Mouse (Mus musculus) adrenal gland, adult (tissue): Measurements from ENCODE around the gene Spem2.

Source experiments
- DNase-seq, 2 experiments: peaks; one replicate each; pipeline ENCODE4 v3.0.0; 2022 to 2023; ENCODE audit warnings: low spot score in 1 of 2; ENCODE audit not compliant: inconsistent age in 2 of 2

Gene Spem2

GRCm38 (mm10) chr11:69835966-69836335 is 17.7 kb upstream of the Spem2 start:
- DNase-seq: no peak

- DNase-seq: no peak
Observed at GRCm38 (mm10) chr11:69835326-69835965, 17.2 kb upstream of the Spem2 start.

DNA sequence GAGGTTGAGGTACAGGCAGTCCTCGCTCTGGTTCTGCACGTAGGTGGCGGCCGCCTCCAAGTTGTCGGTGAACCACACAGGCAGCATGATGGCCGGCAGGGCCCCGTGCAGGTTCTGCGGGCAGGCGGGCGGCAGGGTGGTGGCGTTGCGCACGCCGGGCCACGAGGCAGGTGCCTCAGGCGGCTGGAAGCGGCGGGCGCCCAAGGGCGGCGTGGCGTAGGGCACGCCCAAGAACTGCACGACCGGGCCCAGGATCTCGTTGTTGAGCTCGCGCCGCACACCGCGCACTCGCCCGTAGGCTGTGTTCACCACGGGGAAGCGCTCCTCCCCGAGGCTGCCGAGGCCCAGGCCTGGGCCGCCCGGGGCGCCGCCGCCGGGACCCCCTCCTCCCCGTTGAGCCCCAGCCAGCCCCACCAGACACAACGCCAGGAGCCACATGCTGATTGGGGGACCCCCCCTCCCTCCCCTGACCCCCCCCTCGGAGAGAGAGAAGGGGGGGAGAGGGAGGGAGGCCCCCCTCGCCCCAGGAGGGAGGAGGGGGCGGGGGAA is 15.8 kb upstream of the Spem2 start:
- DNase-seq: peak; percentile 52 to 69

DNA sequence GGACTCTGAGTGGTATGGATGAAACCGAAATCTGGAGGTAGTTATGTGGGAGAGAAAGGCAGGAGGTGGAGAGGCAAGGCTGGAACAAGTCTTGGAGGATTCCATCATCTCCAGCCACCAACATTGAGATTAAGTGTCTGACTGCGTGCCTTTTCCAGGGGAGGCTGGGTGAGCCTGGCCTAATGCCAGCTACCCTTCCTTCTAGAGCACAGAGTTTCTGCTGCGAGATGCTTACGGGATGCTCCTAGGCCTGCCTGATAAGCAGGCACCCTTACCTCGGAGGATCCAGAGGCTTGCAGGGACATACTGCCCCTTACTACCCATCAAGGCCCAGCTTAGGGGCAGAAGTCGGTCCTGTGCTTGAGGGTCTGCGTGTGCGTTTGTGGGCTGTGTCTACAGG is 15.3 kb upstream of the Spem2 start:
- DNase-seq: no peak

DNA sequence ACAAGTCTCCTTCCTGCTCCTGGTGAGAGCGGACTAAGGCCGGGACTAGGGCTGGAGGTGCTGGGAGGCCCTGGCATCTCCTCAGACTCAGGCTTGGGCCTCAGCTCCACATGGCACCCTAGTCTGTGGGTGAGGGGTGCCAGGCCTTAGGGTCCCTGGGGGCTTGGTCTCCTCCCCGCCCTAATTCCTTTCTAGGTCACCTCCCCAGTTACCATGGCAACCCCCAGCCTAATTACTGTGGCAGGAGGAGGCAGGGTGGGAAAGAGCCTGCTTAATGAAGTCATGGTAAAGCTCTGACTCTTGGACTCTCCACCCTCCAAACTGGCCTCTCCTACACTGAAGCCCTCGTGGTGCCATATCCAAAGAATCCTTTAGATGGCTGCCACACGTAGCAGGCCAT is 10.6 kb upstream of the Spem2 start:
- DNase-seq: no peak

DNA sequence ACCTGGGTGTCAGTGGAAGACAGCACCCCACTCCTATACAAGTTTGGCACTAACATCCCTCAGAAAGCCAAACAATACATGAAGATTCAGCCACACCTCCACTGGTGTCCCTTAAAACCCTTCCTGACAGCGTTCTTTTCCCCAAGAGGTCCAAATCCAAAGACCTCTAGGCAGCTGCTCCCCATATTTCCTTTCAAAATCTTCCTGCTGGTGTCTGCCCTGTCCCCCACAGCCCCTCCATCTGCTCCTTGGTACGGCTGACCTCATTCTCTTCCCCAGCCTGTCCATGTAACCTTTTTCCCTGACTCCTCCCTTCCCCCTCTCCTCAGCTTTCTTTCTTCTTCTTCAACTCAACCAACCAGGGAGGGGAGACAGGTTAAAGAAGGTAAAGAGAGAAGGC is 5.2 kb upstream of the Spem2 start:
- no peak for DNase-seq

DNA sequence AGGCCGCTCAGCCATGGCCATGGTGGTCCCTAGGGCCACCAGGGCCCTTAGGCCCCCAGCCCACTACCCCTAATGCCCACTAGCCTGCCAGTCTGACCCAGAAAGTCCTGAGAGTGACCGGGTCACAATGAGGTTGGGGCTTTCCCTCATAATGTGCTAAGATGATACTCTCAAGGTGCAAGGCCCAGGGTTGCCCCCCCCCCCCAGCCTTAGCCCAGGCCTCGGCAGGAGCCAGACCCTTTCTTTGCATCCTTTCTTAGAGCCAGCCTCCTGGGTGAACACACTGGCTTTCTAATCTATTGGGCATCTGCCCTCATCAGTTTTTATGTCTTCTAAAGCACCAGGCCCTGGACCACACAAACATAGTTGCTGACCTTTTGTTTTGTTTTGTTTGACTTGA is 3.8 kb upstream of the Spem2 start, which contains the start of gene Spem1:
Spem1 (minus strand) TSS at position 101 of the 400 bp plus-strand sequence.
- no peak for DNase-seq

GRCm38 (mm10) chr11:69818871-69819270 is 606 bp upstream of the Spem2 start:
- no peak for DNase-seq

DNA sequence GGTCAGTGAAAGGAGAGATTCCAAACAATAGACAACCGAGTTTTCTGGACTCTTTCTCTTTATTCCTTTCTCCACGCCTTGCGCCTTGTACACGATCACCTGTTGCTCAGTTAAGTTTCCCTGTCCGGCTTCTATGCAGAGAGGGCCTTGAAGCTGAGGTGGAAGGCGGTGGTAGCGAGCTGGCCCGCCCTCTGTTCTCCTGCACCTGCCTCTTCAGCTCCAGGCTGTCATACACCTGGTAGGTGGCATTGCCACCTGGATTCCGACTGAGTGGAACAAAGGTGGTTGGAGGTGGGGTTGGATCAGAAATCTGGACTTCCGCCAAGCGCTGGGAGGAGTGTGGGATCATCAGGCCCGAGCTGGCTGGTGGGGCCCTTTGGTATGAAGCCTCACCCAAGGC is 1.7 kb downstream of the Spem2 start:
- DNase-seq: no peak

DNA sequence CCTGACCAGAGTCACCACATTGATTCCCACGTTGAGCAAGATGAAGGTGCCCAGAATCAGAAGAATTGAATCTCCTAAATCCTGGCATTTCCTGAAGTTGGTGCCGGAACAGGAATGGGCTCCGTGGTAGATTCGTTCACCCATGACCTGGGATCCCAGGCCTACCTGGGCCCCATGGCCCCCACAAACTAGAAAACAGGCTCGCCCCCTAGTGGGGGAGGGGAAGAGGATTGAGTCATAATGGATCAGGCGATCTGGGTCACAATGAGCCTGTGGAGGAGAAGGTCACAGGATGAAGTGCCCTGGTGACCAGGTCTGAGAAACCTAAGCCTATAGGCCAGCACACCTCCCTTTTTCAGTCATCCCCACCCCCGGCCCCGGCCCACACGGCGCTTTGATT is 3.1 kb downstream of the Spem2 start, which contains the start of gene Gm39566:
Gm39566 (minus strand) TSS at position 144 of the 400 bp plus-strand sequence.
- DNase-seq: no peak

DNA sequence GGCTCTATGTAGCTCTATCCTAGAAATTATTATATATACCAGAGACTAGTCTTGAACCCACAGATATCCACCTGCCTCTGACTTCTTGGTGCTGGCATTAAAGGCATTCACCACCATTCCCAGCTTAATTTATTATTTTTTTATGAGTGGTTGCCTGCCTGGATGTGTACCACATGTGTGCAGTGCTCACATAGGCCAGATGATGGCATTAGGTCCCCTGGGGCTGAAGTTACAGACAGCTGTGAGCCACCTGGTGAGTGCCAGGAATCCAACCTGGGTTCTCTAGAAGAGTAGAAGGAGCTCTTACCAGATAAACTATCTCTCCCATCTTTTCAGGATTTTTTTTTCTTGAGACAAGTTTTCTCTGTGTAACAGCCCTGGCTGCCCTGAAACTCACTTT is 8.0 kb downstream of the Spem2 start:
- no peak for DNase-seq

- DNase-seq: no peak
Observed at GRCm38 (mm10) chr11:69807641-69808040, 10.6 kb downstream of the Spem2 start.

DNA sequence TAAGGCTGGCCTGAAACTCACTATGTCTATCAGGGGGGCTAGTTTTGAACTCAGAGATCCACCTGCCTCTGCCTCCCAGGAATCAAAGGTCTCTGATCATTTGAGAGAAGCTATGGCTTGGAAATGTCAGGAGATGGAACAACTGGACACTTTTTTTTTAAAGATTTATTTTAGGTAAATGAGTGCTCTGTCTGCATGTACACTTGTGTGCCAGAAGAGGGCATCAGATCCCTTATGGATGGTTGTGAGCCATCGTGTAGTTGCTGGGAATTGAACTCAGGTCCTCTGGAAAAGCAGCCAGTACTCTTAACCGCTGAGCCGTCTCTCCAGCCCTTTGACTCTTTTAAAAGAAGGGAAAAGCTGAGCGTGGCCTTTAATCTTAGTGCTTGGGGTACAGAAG is 11.9 kb downstream of the Spem2 start:
- no peak for DNase-seq

DNA sequence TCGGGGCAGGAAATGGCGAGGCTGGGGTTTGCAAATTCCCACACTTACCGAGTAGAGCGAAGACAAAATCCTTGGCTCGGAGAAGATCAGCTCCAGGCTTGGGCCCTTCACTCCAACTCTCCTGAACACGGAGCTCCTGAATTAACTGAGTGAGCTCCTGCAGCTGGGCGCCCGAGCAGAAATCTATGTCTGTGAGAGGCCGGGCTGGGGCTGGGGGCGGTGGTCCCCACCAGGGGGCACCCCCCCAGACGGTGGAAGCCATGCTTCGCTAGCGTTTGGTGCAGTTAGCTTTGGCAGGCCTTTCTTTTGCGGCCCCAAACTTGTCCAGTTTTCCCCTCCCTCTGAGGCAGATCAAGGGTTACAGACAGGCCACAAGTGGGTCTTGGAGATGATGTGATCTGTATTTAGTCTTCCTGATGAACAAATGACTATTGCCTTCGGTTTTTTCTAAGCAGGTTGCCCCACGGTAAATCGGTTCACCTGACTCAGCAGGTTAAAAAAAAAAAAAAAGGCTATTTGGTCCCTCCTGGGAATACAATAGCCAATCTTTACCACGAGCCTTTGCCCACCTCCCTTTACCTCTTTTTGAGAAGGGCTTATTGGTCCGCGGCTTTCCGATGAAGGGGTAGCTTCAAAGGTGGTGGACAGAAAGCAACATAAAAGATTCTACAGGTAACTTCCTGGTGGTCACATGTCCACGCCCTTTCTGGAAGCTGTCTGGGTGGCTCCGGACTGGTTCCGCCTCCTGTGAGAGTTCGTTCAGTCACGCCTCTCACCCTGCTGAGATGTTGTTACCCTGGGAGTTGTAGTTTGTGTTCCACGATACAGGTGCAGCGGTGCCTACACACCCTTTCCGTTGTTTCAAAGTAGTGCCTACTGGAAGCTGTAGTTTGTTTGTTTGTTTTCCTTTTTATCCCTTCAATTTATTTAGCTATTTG is 13.0 kb downstream of the Spem2 start, which contains the start of gene Tmem102:
Tmem102 (minus strand) TSS at position 653 of the 938 bp plus-strand sequence.
- DNase-seq: no peak

DNA sequence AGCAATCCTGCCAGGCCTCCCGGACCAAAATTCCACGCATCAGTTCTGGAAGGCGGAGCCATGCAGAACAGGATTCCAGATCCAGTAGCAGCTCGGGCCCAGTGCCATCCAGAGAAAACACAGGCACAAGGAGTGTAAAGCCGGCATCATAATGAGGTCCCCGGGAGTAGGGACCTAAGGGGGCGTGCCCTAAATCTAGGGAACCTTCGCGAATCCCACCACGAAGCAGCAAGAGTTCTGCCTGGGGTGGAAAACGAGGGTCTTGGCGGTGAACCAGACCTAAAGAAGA is 13.7 kb downstream of the Spem2 start:
- DNase-seq: peak; percentile 63 to 68

GRCm38 (mm10) chr11:69803786-69804651 is 14.2 kb downstream of the Spem2 start:
- peak; percentile 89 to 93 for DNase-seq

- DNase-seq: no peak
Observed at GRCm38 (mm10) chr11:69803328-69803727, 14.9 kb downstream of the Spem2 start.

GRCm38 (mm10) chr11:69802648-69803105 is 15.6 kb downstream of the Spem2 start:
- peak; percentile 93 to 96 for DNase-seq

DNA sequence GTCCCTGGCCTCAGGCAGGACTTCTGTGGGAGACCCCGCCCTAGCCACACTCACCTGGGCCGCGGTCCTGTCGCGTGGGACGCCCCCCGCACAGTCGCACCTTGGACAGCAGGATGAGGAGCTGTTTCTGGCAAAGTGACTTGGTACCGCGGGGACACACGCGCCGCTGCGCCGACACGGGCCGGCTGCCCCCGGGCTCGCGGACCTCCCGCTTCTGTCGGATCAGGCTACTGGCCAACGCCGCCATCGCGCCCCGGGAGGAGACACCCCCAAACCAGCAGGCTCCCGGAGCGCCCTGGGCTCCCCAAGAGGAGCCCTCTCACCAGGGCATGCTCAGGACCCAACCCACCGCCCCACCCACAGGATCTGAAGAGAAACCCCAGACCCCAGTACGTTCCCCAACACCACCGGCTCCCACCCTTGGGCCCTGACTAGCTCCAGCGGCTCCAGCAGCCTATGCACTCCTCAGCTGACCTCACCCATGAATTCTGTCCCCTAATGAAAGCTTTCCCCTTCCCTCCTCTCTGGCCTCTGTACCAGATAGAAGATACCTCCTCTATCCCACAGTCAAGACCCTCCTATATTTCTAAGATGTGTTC is 16.8 kb downstream of the Spem2 start, which contains the start of gene Fgf11:
Fgf11 (minus strand) TSS at position 479 of the 599 bp plus-strand sequence.
- peak in 1 of 2 experiments; percentile 50 for DNase-seq

- DNase-seq: peak; percentile 77 to 78
Observed at GRCm38 (mm10) chr11:69800392-69801197, 17.7 kb downstream of the Spem2 start.
